Mouse (Mus musculus) liver, adult (tissue): ENCODE data around the gene Zfp341.

Experiments used
- GATA4 ChIP-seq: IDR thresholded peaks from 2 replicates; pipeline ENCODE4 v1.6.1; 2014; ENCODE audit warnings: mild to moderate bottlenecking, low read length; ENCODE audit not compliant: insufficient replicate concordance

Gene Zfp341

DNA sequence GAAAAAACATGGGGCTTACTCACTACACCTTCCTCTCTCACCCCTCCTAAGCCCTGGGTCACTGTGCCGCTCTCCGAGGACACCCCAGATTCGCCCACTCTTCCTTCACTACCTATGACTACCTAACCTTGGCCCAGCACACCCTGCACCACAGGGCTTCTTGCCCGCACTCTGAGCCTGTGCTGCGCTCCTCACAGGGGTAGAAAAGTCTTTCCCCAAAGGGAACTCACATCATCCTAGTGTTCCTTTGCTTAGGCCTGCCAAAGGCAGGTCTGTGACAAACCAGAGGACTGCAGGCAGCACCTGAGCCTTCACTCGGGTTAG, 35.4 kb upstream of the Zfp341 start:
- no peak for TF ChIP-seq GATA4

DNA sequence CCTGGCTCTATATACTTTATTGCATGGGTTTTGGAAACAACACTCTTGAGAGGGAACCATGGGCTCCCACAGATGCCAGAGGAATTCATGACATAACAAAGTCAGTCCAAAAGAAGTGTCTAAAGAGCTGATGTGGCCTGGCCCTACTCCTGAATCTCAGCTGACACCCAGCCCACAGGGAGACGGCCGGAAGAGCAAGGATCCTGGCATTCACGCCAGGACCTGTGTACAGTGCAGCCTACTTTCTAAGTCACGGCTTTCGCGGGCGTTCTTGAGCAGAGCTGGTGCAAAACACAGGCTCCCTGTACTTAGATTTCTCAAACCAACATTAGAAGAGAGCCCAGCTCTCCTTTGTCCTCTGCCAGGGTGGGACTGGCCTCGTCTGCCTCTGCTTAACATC, 32.5 kb upstream of the Zfp341 start:
- TF ChIP-seq GATA4: no peak

DNA sequence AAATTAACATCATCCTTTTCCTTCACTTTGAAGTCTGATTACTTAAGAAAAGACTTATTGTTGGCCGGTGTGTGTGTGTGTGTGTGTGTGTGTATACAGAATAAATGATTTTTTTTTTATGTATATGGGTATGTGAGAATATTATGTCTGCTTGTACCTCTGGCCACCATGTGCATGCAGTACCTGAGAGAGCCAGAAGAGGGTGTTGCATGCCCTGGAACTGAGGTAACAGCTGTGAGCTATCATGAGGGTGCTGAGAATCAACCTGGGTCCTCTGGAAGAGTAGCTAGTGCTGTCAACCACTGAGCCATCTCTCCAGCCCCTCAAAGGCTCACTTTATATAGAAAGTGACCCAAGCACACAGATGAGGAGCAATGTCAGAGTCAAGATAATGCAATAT, 31.7 kb upstream of the Zfp341 start:
- TF ChIP-seq GATA4: no peak

DNA sequence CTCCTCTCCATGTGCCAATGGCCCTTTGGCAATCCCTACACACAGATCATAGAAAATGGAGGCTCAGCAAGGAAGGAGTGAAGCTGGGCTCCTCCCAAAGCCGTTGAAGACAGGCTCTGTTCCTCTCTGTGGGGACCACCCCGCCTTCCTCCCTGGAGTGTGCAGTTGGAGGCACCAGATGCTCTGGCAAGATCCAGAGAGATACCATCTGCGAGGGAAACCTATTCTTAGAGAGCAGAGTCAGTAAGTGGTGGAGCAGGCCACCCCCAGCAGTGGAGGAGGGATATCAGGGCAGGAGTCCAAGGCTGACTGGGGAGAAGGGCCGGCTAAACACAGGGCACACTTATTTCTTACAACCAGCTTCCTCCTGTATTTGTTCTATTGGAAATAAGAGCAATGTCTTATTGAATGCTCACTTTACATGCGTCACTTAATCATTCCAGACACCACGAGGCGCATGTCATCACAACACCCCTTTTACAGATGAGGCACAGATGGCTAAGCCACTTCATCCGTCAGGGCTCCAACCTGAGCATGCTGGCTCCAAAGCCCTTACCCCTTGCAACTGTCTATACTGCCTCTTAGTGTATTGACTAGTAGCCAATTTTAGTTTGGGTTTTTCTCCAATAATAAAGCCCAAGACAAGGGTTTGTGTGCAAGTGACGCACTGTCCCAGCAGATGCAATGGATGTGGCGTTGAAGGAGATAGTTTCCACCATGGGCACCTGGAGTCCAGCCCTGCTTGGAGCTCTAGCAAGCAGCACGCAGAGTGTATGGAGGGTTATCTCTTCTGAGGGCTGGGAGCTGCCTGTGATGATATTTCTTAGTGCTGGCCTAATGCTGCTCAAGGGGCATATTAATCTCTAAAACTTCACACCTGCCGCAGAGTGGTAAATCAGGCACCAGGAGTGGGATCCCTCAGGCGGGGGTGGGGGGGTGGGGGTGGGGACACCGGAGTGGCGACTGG, 28.9 kb upstream of the Zfp341 start:
- TF ChIP-seq GATA4: no peak

DNA sequence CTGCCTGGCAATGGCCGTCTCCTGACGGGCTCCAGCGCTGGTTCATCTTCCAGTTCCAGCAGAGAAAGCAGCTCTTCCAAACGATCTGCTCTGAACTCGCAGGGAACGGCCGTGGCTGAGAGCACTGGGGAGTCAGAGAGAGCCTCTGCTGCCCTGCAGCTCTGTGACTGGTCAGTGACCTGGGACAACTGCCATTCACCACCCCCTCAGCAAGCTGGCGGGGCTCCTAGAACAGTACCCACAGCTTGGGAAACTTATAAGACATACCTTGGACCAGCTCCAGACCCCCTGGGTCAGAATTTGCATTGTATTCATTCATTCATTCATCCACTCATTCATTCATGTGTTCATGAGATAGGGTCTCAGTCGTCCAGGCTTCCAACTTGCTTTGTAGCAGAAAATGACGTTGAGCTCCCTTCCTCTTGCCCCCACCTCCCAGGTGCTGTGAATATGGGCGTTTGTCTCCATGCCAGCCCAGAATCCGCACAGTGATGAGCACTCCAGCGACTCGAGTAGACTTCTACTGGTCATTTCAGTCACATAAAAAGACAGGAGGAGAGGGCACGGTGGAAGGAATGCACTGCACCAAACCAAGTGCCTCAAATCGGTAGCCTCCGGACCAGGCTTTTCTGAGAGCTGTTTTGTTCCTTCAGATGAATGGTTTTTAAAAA, 28.0 kb upstream of the Zfp341 start:
- no peak for TF ChIP-seq GATA4

DNA sequence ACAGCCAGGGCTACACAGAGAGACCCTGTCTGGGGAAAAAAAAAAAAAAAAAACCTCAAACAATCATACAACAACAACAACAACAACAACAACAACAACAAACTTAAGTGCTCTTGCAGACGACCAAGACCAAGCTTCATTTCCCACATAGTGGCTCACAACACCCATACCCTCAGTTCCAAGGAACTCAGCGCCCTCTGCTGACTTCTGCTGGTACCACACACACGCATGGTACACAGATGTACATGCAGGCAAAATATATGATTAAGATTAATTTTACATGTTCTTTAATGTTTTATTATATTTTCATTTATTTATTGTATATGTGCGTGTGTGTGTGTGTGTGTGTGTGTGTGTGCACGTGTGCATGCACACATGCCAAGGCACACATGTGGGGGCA, 26.7 kb upstream of the Zfp341 start:
- no peak for TF ChIP-seq GATA4

DNA sequence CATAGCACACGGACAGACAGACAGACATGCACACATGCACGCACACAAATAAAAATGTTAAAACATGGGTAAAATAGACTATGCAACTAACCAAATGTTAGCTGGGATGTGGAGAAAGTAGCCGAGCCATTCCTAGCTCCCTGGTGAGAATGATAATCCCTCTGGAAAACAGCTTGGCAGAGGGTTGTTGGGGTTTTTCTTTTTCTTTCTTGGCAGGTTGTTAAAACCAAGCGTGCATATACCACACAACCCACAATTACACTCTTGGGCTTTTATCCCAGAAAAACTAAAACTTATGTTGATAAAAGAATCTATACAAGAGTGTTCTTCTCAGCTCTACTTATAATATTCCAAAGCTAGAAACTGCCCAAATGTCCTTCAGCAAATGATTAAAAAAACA, 24.0 kb upstream of the Zfp341 start:
- TF ChIP-seq GATA4: no peak

DNA sequence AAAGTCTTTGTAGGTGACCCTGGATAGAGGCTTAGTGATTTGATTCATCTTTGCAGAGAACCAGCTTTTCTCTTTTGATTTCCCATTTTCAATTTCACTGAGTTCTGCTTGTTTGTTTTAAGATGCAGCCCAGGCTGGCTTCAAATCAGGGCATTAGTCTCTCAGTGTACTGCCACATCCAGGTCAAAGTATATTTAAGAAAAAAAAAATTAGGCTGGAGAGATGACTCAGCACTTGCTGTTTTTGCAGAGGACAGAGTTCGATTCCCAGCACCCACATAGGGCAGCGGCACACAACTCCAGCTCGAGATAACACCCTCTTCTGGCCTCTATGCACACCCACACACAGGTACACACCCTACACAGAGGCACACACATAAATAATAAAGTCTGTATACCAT, 21.9 kb upstream of the Zfp341 start:
- no peak for TF ChIP-seq GATA4

DNA sequence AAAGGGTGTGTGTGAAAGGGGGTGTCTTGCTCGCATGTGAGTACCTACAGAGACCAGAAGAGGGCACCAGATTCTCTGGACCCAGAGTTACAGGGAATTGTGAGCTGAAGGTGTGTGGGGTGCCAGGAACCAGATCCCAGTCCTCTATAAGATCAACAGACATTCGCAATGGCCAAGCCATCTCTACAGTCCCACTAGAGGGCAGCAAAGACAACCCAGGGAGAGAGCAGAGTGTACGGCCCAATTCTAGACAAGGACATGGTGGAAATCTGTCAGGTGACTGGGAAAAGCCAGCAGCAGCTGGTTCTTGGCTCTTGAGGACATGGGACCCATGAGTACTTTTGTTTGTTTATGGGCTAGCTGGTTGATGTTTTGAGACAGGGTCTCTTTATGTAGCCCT, 20.1 kb upstream of the Zfp341 start:
- no peak for TF ChIP-seq GATA4

DNA sequence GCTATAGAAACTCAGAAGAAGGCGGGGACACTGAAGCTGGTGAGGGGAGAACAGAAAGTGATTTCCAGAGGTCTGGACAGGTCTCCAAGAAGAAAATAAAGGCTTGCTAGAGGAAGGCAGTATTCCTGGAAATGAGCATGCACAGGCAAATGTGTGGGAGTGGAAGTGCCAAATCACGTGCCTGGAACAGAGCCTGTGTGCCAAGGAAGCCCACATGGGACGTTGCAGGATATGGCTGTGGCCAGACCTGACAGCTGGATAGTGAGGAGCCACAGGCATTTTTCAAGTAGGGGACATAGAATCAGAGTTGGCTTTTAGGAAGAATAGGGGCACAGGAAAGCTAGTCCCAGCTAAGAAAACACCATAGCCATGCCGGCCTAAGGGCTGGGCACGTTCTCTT, 17.3 kb upstream of the Zfp341 start:
- TF ChIP-seq GATA4: no peak

DNA sequence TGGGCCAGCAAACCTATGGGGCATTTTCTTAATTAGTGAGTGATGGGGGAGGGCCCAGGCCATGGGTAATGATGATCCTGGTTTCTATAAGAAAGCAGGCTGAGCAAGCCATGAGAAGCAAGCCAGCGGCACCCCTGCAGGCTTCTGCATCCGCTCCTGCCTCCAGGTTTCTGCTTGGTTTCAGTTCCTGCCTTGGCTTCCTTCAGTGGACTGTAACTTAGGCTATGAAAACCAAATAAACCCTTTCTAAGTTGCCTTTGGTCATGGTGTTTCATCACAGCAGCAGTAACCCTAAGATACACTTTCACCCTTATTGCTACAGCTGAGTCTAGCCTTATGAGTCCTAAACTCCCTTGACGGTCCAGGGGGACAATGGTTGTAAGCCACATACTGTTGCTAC, 15.7 kb upstream of the Zfp341 start:
- no peak for TF ChIP-seq GATA4

DNA sequence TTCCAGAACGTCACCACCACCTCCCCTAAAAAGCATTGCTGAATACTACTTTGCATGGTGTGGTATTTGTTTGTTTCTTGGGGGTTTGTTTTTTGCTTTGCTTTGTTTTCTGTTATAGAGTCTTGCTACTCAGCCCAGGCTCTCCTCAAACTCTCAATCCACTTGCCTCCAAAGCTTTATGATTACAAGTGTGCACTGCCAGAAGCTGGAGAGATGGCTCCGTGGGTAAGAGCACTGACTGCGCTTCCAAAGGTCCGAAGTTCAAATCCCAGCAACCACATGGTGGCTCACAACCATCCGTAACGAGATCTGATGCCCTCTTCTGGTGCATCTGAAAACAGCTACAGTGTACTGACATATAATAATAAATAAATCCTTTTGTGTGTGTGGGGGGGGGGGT, 12.5 kb upstream of the Zfp341 start:
- TF ChIP-seq GATA4: no peak

DNA sequence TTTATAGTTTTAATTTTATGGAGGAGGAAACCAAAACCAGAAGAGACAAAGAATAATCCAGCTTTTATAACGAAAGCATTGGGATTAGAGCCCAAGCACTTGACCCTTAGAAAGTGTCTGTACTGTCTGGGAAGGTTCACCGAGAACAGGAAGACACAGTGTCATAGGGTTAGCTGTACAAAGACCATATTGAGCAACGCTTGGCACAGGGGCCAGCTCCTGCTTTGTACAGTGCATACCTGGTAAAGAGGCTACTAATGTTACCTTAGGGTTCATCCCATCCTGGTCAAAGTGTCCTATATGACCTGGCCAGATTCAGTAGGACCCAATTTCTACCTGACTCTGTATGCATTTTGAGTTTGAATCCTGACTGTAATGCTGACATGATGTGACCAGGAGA, 11.8 kb upstream of the Zfp341 start:
- no peak for TF ChIP-seq GATA4

DNA sequence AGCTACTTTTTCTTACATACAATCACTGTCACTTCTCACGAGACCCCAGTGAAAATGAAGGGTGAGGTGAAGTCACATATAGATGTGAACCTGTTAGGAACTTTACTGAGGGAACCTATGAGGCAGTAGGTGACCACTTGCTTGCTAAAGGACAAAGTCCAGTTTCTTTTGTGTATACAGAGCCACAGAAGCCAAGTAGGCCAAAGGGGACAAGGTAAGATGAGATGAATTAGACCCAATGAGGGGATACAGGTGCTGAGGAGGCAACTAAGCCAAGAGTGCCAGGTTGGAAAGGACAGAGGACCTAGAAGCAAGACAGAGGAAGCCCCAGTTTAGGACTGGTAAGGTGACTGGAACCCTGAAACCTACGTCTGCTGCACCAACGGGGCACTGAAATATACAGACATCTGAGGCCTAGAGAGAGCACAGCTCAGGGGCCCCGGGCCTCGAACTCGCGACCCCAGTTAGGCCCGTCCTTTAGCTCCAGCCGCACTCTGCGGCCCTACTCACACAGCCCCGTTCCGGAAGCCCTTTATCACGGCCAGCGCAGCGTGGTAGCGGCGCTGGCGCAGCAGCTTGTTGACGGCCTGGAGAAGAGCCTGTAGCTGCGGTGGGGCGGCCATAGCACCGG, 10.0 kb upstream of the Zfp341 start:
- TF ChIP-seq GATA4: no peak

DNA sequence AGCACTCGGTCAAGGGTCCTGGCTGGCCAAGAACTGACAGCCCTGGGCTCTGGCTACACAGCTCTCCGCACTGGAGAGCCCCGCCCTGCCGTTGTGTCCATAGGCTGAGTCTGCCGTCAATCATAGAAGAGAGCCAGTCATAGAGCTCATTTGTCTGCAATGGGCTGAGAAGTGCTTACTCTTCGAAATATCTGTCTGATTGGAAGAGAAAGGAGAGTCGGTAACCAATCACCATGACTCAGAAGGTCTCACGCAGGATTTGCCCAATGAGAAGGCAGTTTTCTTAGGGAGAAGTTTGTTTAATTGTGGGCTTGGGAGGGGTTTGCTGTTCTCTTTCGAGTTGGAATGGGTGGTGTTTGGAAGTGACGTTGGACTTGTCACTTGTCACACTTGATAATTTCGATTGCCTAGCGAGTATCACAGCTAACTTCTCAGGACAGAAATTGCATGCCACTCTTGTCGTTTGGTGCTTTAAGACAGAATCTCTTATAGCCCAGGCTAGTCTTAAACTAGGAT, 9.4 kb upstream of the Zfp341 start, which contains the start of gene Pxmp4:
Gene Pxmp4, minus strand, starts transcription at position 71 of the 516 bp plus-strand sequence.
- TF ChIP-seq GATA4: no peak

DNA sequence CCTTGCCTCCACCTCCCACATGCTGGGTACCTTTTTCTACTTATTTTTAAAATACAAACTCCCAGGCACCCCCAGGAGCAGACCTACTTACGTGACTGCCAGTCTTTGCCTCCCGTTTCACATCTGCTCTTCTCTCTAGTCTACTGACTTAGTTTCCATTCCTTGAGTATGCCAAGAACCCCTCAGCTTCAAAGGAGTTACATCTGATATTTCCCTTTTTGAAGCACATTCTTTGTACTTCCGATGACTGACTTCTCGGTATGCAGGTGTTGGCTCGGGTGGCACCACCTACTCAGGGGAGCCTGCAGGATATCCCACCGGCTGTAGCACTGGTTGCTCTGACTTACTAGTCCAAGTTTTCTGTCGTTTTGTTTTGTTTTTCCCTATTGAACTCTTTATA, 8.9 kb upstream of the Zfp341 start:
- no peak for TF ChIP-seq GATA4
